Comparison of ENCODE assay signal across 8 mouse cellular contexts in the genomic region with DNA sequence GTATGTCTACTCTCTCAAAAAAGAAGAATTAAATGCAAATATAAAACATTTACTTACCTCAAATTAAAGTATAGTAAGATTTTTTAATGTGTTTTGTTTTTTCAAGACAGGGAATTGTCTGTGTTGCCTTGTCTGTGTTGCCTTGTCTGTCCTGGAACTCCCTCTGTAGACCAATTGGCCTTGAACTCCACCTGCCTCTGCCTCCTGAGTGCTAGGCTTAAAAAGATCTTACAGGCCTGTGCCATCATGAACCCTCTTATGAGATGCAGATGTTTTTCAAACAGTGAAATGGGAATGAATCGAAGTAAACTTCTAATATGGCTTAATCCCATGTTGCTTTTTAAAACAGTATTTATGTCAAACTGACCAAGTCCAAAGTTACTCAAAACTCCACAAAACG. TPM values are rescaled to one million over a fixed set of nuclear protein-coding genes. Genes with fewer than 3 reads are reported as not detected.
DNase-seq lines count a peak whose midpoint lies in the region; ATAC-seq and TF ChIP-seq lines count a peak whose summit lies in the region.

No protein-coding gene starts in this region.

- H3K9ac ChIP-seq in embryonic facial prominence, embryonic 12.5 days, result peak overlapping the region; percentile 91; the same call in 1 of the 2 replicates
- H3K9ac ChIP-seq in intestine, embryonic 14.5 days (ENCODE audit: low read length), result 0 out of 2 replicates have a peak overlapping the region, but pooled peaks have one; percentile 95
- H3K9ac ChIP-seq in midbrain, postnatal 0 days (replicated peaks; ENCODE audit: low read length, poor library complexity, severe bottlenecking), result no peak overlapping the region

- intact Hi-C loops in left cerebral cortex, adult 2 months (cut with DNase I), result loop anchor here (5.0 kb wide), 2 partner anchors 59 to 341 kb away; no protein-coding TSS in a partner anchor

- H3K4me2 ChIP-seq in embryonic facial prominence, embryonic 12.5 days (replicated peaks), result peak overlapping the region; percentile 79
- peak overlapping the region; percentile 80 for H3K4me2 ChIP-seq in intestine, embryonic 14.5 days (ENCODE audit: low read length)
- peak overlapping the region; percentile 59 for H3K4me2 ChIP-seq in midbrain, postnatal 0 days (ENCODE audit: low read depth, low read length, poor library complexity, severe bottlenecking)

- no peak for TF ChIP-seq CTCF in left cerebral cortex, adult 2 months (IDR thresholded peaks at IDR 0.05)
- TF ChIP-seq CTCF in midbrain, postnatal 0 days (IDR thresholded peaks at IDR 0.05), result no peak

- 32% methylated on average over 2 of the region's 2 CpGs for WGBS in embryonic facial prominence, embryonic 12.5 days
- WGBS in intestine, embryonic 14.5 days, result 44% methylated on average over 2 of the region's 2 CpGs
- WGBS in midbrain, postnatal 0 days, result 41% methylated on average over 2 of the region's 2 CpGs

- H3K27me3 ChIP-seq in embryonic facial prominence, embryonic 12.5 days, result no peaks in the 10 kb centered on the region
- no peaks in the 10 kb centered on the region for H3K27me3 ChIP-seq in intestine, embryonic 14.5 days (replicated peaks; ENCODE audit: control insufficient read depth, insufficient read depth, low read length)
- no peaks in the 10 kb centered on the region for H3K27me3 ChIP-seq in midbrain, postnatal 0 days (ENCODE audit: insufficient read depth, low read length)

- no peaks in the 10 kb centered on the region for H3K36me3 ChIP-seq in embryonic facial prominence, embryonic 12.5 days
- no peaks in the 10 kb centered on the region for H3K36me3 ChIP-seq in intestine, embryonic 14.5 days (ENCODE audit: control insufficient read depth, insufficient read depth, low read length)
- H3K36me3 ChIP-seq in midbrain, postnatal 0 days (ENCODE audit: insufficient read depth, low read length), result no peaks in the 10 kb centered on the region

- no peak overlapping the region for H3K27ac ChIP-seq in left cerebral cortex, adult 2 months
- no peak overlapping the region for H3K27ac ChIP-seq in embryonic facial prominence, embryonic 12.5 days
- H3K27ac ChIP-seq in intestine, embryonic 14.5 days (ENCODE audit: low read depth), result no peak overlapping the region
- no peak overlapping the region for H3K27ac ChIP-seq in midbrain, postnatal 0 days (ENCODE audit: low read depth, low read length)

- no peaks in the 10 kb centered on the region for H3K9me3 ChIP-seq in embryonic facial prominence, embryonic 12.5 days
- no peaks in the 10 kb centered on the region for H3K9me3 ChIP-seq in intestine, embryonic 14.5 days (ENCODE audit: control insufficient read depth, low read length)
- H3K9me3 ChIP-seq in midbrain, postnatal 0 days (ENCODE audit: low read length), result no peaks in the 10 kb centered on the region

- H3K4me1 ChIP-seq in embryonic facial prominence, embryonic 12.5 days, result peaks cover 9% of the 10 kb centered on the region
- H3K4me1 ChIP-seq in intestine, embryonic 14.5 days (replicated peaks; ENCODE audit: control insufficient read depth, insufficient read depth, low read length), result peaks cover 5% of the 10 kb centered on the region
- H3K4me1 ChIP-seq in midbrain, postnatal 0 days (ENCODE audit: insufficient read depth, low read length), result 0 out of 2 replicates have a peak, but pooled peaks cover 3% of the 10 kb centered on the region

- DNase-seq in left cerebral cortex, adult 2 months (ENCODE audit: extremely low spot score in 1 of 2, low spot score in 2 of 2), result no peak
- DNase-seq in left cerebral cortex, adult 8-10 months (ENCODE audit: low spot score in 2 of 2), result no peak
- no peak for DNase-seq in intestine, embryonic 14.5 days (ENCODE audit: low spot score)
- DNase-seq in midbrain, postnatal 0 days (ENCODE audit: low spot score), result no peak
- no peak for DNase-seq in left cerebral cortex, adult 11 months (ENCODE audit: low spot score)
- DNase-seq in embryo, embryonic 10.5 days (ENCODE audit: low spot score), result no peak

- H3K4me3 ChIP-seq in left cerebral cortex, adult 2 months, result peak overlapping the region; percentile 99
- peak overlapping the region; percentile 95 for H3K4me3 ChIP-seq in embryonic facial prominence, embryonic 12.5 days
- peak overlapping the region; percentile 95 for H3K4me3 ChIP-seq in intestine, embryonic 14.5 days (ENCODE audit: low read depth, low read length)
- peak overlapping the region; percentile 98 for H3K4me3 ChIP-seq in midbrain, postnatal 0 days (ENCODE audit: low read depth, low read length)

- no peak for ATAC-seq in embryonic facial prominence, embryonic 12.5 days (ENCODE audit: insufficient number of reproducible peaks, insufficient read depth, low FRiP score, low TSS enrichment)
- no peak for ATAC-seq in intestine, embryonic 14.5 days (replicated peaks; ENCODE audit: low FRiP score, low TSS enrichment, low read depth)
- no peak for ATAC-seq in midbrain, postnatal 0 days (ENCODE audit: low FRiP score)
- no peak for ATAC-seq in frontal cortex, adult (ENCODE audit: low TSS enrichment)

RNA-seq across cellular contexts. Expression of gene Kmt2c, which starts 1.9 kb away (rescaled TPM):
- 10 to 100 TPM; 68.4 to 74.1 TPM for total RNA-seq in left cerebral cortex, adult 2 months (2021)
- total RNA-seq in left cerebral cortex, adult 8-10 months (2022), result 10 to 100 TPM; 59.1 to 77.3 (median 64.4) TPM
- polyA plus RNA-seq in embryonic facial prominence, embryonic 12.5 days (2016; fragmentation: Nextera tagmentation; extraction: Ambion mirVana), result 19.1 and 20.0 TPM in 2 replicates
- 19.7 and 20.7 TPM in 2 replicates for polyA plus RNA-seq in intestine, embryonic 14.5 days (2014; fragmentation: Nextera tagmentation; extraction: Ambion mirVana)
- total RNA-seq in midbrain, postnatal 0 days (2014; rRNA removed), result 49.4 and 61.4 TPM in 2 replicates
- 7.9 and 11.6 TPM in 2 replicates for polyA plus RNA-seq in midbrain, postnatal 0 days (2015; fragmentation: Nextera tagmentation; extraction: Ambion mirVana)

RNA-seq across cellular contexts. Expression of gene Cct8l1, which starts 19.2 kb away (rescaled TPM):
- under 1 TPM; 0.18 to 0.68 TPM for total RNA-seq in left cerebral cortex, adult 2 months (2021)
- total RNA-seq in left cerebral cortex, adult 8-10 months (2022), result under 1 TPM in 1 of 4 experiments, not detected in 3; 0.17 TPM
- polyA plus RNA-seq in embryonic facial prominence, embryonic 12.5 days (2016; fragmentation: Nextera tagmentation; extraction: Ambion mirVana), result not detected in 2 replicates
- not detected in 2 replicates for polyA plus RNA-seq in intestine, embryonic 14.5 days (2014; fragmentation: Nextera tagmentation; extraction: Ambion mirVana)
- not detected in 2 replicates for total RNA-seq in midbrain, postnatal 0 days (2014; rRNA removed)
- polyA plus RNA-seq in midbrain, postnatal 0 days (2015; fragmentation: Nextera tagmentation; extraction: Ambion mirVana), result not detected in 2 replicates
